Mouse (Mus musculus) G1E-ER4 (cell line): ENCODE data around the gene Cnpy1. TPM values are rescaled to one million over a fixed set of nuclear protein-coding genes. Genes with fewer than 3 reads are reported as not detected.

Experiments
- GATA1 ChIP-seq: IDR thresholded peaks from one replicate; pipeline ENCODE4 v1.8.0; 2012; ENCODE audit warnings: low read length, inconsistent platforms
- polyA plus RNA-seq: library from polyadenylated mRNA; stranded (reverse); fragments of >175 nt; gene quantifications from 2 replicates; pipeline ENCODE4 v1.2.3, GENCODE M21; 2012

The Cnpy1 gene
- polyA plus RNA-seq, 1 experiment: not detected

DNA sequence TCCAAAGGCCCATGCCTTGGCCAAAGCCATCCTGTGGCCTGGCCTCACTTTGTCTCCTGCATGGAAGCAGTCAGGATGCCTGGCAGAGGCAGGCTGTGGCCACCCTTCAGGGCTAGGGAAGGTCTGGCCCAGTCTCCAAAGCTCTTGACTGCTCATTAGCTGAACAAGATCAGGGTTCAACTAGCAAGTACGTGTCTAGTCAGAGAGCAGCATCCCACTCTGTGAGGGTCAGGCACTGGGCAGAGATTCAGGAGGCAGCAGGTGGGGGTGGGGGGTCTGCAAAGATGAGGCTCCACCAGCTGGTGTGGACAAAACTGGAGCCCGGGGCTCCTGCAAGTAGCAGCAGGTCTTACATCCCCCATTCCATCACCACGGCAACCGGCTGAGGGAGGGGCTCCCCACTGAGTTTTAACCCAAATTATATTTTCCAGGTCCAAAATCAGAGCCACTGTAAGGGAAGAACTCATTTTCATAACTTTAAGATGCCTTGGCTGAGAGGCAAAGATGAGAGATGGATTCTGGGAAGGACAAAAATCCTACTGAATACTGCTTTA is 5.7 kb upstream of the Cnpy1 start:
- TF ChIP-seq GATA1: no peak

DNA sequence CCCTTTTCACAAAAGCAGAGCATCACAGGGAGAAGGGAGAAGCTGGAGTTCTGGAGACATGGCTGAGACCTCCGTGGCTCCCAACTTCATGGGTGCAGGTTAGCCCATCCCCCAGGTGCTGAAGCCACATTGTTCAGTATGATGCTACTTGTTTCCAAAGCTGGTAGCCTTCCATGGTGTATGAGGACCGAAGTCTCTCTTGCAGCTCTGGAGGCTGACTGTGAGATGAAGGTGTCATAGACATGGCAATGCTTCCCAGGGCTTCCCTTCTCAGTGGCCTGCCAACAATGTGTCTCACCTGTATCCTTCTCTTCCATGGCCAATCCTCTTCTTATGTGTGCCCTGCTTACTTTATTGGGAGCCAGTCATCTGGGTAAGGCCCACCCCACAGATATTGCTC is 4.9 kb upstream of the Cnpy1 start:
- no peak for TF ChIP-seq GATA1

DNA sequence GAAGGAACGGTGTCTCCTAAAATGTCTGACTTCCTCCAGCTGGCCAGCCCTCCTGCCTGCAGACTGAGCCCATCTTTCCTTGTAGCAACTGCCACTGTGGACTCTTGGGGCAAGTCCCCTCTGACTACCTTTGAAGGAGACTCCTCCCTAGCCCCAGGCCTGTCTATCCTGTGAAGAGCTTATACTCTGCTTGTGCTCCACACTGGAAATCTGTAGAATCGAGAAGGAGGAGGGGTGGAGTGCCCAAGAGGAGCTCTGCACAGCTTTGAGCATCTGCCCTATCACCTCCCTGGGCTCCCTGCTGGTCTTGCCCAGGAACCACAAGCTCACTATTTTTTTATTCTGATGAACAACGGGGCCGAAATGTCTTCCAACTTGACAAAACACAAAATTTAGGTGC is 485 bp downstream of the Cnpy1 start:
- no peak for TF ChIP-seq GATA1

DNA sequence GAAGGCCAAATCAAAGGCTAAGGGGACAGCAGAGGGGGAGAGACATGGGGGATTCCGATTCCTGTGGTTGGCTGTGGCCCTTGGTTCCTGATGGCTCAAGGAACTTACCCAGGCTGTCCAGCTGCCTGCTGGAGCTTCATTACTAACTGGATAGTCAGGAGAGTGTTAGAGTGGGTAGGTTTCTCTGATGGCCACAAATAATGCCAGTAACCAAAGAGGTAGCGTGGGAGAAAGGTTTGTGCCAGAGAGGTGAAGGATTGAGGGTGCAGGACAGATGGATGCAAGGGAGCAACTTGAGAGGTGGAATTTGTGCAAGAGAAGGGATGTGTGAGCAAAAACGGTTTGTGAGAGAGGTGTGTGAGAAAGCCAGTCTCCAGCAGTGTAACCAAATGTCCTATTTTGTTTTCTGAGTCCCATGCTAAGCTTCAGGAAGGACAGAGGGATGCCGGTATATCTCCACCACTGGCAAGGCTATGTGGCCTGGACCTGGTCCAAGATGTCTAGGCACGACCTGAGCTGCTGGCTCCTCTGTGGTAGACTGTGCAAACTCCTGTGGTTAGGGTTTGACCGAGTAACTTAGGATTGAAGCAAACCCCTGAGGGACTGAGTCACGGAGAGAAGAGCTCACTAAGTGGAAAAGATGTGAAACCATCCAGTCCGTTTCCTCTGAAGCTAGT is 2.0 kb downstream of the Cnpy1 start:
- no peak for TF ChIP-seq GATA1

DNA sequence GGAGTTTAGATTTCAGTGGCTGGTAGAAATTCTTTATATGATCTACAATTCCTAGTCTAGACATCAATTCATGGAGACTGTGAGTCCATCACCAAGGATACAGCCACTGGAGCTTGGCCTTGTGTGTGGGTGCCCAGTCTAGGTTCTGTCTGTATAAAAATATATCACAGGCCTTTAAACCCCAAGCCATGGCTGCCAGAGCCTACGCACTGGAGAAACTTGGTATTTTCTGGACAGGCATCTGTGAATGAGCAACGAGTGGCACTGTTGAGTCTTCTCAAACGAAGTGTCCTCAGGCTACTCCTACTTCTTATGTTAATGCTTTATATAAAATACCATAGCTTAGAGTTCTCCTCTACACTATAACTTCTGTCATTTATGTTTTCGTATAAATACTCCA is 4.2 kb downstream of the Cnpy1 start:
- TF ChIP-seq GATA1: no peak

DNA sequence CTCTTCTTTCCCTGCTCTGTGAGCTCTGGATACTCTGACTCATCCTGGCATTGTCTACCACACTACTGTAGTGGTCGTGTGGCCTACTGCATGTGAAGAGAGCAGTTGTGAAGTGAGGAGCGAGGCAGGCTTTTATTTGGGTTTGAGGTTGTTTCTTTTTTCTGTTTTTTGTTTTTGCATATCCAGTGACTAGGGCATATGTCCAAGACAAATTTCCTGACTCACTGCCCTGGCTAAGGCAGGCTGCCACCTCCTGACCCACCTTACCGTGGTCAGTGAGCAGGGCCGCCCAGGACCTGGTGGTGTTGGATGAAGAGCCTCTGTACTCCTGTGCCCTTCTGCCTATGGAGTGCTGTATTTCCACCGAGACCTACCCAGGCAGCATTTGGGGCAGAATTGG is 5.8 kb downstream of the Cnpy1 start:
- no peak for TF ChIP-seq GATA1

DNA sequence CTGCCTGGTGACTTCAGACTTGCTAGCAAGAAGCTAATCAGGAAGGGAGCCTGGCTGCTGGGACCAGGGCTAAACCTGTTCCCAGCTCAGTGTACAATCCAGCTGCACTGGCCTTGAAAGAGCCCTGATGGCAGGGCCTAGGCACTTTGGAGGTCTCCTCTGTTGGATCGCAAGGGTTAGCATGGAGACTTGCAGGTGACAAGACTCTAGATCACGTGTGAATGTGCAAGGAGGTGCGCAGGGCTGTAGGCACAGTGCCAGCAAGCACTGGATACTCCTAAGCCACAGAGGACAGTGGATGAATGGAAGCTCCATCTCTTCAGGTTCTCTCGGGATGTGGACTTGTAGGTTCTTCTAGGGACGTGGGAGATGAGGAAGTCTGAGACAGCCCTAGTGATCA is 6.7 kb downstream of the Cnpy1 start:
- no peak for TF ChIP-seq GATA1

DNA sequence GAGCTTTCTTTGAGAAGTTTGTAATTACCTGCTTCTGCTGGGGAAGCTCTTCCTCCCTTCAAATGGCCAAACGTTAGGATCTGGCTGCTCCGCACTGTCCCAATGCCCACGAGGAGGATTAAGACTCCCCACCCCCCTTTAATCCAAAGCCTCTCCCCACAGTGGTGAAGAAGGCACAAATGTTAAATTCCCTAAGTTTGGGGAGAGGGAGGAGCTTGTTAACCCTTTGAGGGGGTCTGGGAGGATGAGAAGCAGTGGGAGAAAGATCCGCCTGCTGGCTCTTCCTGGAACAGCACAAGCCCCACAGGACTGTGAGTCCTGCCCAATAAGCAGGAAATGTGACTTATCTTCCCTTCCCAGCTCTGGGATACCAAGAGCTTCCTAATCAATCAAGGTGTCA is 7.5 kb downstream of the Cnpy1 start:
- no peak for TF ChIP-seq GATA1

DNA sequence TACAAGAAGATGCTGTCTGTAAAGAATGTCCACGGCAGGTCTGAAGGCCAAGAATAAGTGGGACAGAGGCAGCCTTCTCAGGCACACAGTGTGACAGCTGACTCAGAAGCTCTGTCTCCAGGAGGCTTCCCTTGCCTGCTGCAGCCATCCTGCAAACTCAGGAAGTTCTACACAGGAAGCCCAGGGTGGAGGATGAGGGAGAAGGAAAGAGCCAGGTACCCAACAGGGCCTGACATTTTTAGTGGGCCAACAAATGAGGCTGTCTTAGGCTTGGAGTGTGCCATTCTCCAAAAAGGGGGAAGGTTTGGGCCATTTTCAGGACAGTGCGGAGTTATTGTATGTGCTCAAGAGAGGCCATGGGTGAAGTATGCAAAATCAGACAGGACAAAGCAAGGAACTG is 7.9 kb downstream of the Cnpy1 start:
- no peak for TF ChIP-seq GATA1

DNA sequence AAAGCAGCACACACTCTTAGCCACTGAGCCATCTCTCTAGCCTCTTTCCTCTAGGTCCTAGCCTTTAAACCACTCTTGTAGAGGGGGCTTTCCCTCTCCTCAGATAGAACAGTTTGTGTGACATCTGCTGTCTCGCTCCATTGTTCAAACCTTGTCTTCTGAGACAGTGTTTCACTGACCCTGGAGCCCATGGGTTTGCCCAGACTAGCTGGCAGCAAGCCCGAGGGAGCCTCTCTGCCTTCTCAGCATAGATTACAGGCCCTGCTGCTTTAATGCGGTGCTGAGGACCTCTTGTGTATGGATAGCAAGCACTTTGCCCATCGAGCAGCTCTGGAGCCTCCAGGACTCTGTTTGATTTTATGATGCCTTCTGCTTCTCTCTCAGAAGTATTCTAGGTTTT is 8.6 kb downstream of the Cnpy1 start:
- no peak for TF ChIP-seq GATA1

DNA sequence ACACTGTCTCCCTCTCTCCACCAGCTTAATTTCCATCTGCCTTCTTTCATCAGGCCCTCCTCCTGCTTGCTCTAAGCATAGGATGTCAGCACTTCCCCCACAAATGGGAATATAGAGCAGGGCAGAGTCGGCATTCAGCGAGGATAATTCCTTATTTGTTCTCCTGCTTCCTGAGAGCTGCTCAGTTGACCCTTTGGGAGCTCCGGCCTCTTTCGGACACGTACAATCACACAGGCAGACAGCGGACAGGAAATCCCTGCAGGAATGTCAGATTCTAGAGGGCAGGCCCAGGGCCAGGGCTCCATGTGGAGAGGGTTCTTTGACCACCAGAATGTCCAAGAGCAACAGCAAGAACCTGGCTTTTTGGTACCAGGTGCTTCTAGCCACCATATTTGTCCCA is 9.5 kb downstream of the Cnpy1 start:
- no peak for TF ChIP-seq GATA1

DNA sequence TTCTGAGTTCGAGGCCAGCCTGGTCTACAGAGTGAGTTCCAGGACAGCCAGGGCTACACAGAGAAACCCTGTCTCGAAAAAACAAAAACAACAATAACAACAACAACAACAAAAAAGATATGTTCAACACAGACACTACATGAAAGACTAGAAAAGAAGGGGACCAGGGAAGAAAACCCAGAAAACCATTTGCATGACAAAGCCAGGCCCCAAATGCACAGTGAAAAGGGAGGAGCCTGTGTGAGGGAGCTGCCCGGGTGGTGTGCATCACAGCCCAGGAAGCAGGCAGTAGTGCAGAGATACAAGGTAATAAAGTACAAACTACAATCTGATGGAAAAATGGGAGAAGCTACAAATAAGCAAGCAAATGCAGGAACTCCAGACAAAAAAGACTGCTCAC is 13.5 kb downstream of the Cnpy1 start:
- TF ChIP-seq GATA1: no peak

DNA sequence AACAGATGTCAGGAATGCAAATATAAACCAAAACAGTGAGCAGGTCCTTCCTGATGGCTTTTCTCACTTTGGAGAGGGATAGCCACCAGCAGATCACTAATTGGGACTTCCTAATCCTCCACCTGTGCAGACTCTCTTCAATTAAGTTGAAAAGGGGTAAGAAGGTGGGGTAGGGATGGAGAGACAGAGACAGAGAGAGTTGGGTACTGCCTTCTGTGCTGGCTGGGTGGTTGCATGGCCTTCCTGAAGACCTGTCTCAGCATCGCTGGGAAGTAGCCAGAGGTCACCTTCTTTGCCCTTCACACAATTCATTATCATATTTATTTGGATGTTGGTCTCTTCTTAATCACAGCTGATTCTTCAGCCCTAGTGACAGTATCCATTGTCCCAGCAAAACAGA is 26.0 kb downstream of the Cnpy1 start:
- TF ChIP-seq GATA1: no peak

DNA sequence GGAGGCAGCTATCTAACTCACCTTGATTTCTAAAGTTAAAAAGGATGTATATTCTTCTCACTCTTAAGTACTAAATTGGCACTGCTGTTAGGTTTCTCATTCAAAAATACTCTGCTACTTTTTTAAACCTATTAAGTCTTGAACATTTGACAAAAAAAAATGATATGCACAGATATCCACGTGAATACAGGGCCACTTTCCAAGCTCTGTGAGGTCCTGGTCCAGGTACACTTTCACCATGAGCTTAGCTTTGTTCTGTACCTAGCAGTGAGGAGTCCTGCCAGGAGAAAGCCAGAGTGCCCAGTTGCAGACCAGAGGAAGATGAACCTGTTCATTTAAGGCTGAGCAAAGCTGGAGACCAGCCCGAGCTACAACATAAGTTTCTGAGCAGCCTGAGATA is 32.2 kb downstream of the Cnpy1 start:
- no peak for TF ChIP-seq GATA1

DNA sequence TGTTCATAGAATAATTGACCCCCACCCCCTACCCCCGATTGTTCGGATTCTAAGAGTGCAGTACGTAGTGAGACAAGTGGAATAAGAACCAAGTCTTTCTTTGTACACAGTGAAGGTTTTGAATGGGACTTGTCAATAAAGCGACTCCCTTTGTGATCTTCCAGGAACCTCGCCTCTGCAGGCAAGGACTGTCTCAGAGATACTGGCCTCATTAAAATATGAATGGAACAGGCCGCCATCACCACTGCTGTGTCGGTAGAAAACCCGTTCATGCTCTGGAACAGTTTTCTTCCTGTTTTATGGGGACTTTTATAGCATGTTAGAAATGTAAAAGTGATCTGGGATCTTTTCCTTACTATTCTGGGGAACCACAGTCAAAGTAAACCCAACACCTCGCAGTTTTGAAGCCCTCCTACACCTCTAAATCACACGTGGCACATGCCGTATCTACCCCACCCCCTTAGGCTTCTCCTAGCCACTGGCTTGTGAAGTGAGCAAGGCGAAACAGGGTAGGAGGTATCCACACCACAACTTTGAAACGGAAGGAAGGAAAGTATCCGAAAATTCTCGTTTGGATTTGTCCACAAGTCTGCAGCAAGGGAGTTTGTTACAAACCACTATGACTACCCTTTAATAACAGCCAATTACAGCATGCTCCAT is 33.8 kb downstream of the Cnpy1 start:
- TF ChIP-seq GATA1: no peak

DNA sequence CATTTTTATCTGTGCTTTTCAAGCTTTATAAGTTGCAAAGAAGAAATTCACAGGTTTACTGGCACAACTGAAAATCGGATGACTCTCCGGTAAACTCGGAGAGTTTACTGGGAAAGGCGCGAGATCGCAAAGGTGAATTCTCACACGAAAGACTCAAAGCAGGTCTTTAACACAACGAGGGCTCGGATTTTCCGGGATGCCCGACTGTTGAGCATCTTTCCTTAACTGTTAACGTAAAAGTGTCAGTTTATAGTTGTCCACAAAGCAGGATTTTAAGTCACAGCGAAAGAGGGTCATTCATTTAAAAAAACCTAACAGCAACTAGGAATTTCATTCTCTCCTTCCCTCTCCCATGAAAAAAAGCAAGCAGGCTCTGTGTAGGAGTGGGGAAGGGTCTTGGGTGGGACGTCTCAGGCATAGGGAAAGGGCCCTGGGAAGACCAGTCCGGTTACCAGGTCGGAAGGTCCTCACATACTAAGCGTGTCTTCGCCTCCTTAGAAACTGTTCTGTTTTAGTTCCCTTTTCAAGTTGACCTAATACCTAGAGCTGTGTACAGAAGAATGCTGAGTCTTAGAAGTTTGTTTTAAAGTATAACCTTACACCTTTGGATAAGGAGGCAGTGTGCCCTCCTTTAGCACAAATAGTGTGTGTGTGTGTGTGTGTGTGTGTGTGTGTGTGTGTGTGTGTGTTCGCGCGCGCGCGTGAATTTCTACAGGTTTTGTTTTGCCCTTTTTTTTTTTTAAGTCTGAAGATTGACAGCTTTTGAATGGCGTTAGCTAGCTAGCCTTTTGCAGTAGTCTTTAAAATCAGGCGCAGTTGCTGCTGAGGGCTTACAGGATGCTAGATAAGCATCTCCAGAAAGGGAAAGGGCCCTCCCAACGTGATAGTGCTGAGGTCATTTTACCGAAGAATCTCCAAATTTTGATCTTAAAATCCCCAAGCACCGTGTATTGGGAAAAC is 34.7 kb downstream of the Cnpy1 start:
- no peak for TF ChIP-seq GATA1
